Mouse (Mus musculus) kidney, postnatal 14 days (tissue): ENCODE measurements around the gene Lrrc47.

Experiments
- DNase-seq: peaks from one replicate; pipeline ENCODE4 v3.0.0; 2022; ENCODE audit warnings: mixed read lengths

Lrrc47 gene

DNA sequence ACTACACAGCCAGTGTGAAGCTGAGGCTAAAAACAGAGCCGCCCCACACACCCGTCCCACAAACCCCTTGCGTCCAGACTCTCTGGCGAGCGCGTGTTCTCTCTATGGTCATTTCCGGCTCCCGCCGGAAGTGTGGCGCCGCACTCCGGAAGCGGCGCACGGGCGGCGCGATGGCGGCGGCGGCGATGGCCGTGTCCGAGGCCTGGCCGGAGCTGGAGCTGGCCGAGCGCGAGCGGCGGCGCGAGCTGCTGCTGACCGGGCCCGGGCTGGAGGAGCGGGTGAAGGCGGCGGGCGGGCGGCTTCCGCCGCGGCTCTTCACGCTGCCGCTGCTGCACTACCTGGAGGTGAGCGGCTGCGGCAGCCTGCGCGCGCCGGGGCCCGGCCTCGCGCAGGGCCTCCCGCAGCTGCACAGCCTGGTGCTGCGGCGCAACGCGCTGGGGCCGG lies at the start of gene Lrrc47:
Lrrc47 (plus strand) TSS at position 86 of the 444 bp plus-strand sequence.
- DNase-seq = peak; percentile 90

DNA sequence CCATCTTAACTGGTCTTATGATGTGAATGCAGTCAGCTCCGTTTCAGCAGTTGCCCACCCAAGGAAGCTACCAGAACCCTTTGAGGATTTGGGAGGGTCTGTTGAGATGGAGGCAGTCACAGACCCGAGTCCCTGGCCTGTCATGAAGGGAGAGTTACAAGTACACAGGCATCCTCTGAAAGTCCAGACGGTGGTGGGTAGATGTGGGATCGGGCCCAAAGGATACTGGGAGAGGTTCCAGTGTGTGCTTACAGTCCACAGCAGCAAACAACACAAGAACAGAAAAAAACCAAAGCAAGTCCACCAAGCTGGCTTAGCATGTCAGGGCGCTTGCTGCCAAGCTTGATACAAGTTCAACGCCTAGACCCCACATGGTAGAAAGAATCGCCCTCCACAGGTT lies 48.9 kb upstream of the Lrrc47 start:
- DNase-seq = no peak

DNA sequence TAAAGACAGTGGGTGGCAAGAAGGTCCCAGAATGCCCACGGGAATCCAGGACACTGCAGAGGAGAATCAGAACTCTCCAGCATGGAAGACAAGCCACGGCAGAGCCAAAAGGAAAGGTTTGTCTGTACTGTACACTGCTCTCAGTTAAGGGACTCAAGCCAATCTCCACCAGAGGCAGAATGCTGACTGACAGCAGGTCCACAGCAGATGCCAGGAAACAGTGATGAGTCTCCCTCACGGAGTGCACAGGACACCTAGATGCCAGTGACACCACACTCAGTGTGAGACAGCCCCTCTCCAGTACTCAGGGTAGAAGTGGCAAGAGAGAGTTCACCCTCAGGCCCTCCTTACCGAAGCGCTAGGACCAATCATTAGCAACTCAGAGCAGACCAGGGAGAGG lies 44.9 kb upstream of the Lrrc47 start:
- DNase-seq = no peak

DNA sequence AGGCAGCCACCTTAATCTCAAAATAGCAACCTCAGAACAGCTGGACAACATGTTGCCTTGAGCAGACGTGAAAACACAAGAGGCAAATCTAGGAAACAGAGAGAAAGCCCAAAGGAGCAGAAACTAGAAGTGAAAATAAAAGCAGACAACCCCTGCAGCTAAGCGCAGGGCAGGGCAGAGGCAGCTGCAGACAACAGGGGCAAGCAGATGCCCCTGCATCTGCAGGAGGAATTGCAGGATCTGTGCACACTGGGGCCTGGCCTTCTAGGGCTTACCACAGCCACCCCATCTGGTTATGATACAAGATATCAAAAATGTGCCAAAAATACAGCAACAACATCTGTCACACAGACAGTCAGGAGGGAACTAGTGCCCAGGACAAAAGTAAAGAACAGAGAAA lies 44.0 kb upstream of the Lrrc47 start:
- no peak for DNase-seq

DNA sequence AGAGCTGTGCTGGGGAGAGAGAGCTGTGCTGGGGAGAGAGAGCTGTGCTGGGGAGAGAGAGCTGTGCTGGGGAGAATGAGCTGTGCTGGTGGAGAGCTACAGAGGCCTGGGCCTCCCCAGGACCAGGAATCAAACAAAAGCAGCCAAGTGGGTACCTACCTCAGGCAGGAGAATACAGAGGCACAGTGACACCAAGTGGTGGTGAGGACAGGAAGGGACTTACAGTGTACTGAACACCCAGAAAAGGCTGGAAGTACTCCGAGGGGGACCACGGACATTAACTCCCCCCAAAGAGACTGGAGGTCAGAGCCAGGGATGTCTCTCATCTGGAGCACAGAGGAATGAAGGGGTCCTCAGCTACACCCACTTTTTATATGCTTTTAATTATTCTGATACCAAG lies 43.5 kb upstream of the Lrrc47 start:
- DNase-seq = no peak

DNA sequence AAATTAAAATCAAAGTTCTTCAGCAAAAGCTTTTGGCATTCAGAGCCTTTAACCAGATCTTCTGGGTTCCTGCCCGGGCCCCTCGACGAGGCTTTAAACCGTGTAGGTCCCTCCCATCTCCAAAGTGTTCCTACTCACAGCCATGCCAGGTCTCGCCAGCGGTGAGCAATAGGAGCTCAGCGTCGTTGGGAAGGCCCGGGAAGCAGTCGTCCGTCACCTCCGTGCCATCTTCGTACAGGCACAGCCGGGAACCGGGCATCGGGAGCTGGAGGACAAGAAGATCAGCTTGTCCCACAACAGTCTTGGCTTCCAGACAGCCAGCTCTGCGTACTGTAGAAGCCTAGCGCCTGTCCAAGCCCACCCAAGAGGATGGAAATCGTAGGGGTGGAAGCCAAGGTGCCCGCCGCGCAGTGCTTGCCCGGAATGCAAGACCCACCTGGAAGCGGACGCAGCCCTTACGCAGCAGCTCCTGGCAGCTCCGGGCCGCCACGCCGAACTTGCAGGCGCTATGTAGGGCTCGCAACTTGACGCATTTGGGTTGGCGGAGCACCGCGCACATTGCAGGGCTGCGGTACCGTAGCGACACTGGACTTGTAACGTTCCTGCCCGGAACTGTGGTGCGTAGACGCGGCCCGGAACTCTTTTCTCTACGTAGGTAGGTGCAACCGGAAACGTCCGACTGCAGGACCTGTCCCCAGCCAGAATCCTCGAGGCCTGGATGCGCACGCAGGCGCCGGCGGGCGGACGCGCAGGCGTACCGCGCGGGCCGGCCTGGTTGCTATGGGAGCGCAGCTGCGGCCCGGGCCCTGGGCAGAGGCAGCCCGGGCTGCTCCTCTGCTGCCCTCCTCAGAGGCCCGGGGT lies 36.9 kb upstream of the Lrrc47 start, which contains the start of the genes Dffb and Cep104:
Dffb (minus strand) TSS at position 696 of the 861 bp plus-strand sequence.
Cep104 (plus strand) TSS at position 764 of the 861 bp plus-strand sequence.
- DNase-seq = peak; percentile 96

DNA sequence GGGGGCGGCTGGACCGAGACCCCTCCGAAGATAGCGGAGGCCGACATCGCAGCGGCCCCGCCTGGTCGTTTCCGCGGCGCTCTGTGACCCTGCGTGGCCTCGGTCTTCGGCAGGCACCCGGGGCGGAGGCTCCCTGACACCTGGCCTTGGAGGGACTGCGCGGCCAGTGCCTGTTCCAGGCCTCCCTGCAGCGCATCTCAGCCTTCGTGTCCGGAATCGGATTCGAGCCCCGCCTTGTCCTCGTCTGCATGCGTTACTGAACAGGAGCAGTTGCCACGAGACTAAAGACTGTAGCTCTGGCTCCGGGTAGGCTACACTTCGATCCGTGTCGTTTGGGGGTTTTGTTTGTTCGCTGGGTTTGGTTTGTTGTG lies 36.3 kb upstream of the Lrrc47 start:
- no peak for DNase-seq

DNA sequence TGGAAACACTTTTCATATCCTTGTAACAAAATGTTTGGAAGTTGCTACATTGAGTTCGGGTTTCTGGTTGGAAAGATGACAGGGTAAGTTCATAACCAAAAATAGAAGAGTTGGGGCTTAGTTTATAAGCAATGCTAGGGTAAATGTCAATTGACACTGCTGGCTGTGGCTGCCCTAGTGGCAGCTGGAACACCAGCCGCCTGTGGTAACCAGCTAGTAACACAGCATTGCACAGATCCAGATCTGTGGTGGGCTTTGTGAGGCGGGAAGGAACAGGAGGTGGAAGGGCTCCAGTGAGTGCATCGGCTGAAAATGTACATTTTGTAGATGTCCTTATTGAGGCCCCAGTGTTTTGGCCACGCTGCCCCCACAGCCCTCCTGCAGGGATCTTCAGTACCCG lies 35.8 kb upstream of the Lrrc47 start:
- no peak for DNase-seq

DNA sequence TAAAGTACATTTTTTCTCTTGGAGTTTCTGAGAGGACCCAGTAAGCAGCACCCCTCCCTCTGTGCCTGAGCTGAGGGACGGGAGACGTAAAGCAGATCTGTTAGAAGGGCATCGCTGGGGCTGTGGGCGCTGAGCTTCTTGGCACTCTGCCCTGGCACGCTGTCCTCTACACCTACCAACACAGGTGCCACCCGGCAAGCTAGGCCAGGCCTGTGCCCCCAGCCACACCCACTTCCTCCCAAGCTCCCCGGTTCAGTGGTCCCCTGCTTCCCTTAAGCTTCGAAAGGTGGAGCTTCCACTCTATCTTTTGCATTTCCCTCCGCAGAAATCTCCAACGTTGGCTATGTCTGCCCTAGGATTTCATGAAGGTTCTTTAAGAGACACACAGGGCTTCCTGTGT lies 32.3 kb upstream of the Lrrc47 start:
- DNase-seq = no peak

DNA sequence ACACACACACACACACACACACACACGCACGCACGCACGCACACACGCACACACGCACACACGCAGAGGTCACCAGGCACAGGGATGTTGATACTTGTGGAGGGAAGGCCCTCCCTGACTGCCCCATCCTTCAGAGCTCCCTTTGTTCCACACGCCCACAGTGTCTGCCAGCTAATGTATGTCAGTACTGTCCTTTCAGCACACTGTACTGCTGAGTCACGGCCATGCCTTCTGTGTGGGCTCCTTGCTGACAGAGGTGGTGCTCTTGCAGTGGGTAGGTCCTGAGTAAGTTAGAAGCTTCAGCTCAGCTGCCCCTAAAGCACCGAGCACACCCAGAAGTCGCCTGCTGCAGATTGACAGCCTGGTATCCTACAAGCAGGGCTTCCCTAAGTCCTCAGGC lies 31.1 kb upstream of the Lrrc47 start:
- no peak for DNase-seq

DNA sequence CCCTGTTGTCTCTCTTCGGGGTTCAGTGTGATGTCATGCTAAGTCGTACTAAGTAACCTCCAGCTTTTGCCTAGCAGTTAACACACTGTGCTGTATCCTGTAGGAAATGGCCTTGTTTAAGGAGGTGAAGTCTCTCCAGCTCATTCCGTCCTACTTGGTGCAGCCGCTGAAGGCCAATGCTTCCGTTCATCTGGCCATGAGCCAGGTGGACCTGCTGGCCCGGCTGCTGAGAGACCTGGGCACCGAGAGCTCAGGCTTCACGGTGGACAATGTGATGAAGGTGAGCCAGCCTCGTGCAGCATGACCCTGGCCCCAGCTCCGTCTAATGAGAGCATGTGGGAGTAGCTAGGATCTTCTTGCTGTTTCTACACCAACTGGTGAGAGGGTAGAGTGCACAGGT lies 18.8 kb upstream of the Lrrc47 start:
- no peak for DNase-seq

DNA sequence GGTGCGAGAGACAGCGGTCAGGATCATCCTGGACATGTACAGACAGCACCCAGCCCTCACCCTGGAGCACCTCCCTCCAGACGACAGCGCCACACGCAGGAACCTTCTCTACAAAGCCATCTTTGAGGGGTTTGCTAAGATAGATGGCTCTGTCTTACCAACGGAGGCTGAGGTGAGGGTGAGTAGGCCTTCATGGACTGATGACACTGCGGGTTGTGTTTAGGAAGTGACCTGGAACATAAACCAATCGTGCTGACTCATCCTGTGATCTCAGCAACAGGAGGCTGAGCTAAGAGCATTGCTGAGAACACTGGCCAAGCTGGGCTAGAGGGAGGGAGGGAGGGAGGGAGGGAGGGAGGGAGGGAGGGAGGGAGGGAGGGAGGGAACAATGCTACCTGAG lies 18.0 kb upstream of the Lrrc47 start:
- no peak for DNase-seq

DNA sequence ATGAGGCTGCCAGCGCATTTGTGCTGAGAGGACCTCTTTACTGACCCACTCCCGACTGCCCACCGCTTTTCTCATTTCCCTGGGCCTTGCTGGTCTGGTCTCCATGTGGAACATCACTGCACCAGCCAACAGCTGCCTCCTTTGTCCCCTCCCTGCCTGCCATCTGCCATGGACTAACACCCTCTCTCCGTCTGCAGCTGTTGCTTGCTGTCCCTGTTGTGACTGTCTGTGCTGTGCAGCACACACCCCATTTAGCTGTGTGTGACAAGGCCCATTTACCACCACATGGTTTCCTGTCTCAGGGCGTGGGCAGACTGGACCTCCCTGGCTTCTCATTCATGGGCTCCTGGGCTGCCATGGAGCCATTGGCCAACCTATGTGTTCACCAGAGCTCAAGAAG lies 6.0 kb upstream of the Lrrc47 start:
- DNase-seq = no peak

DNA sequence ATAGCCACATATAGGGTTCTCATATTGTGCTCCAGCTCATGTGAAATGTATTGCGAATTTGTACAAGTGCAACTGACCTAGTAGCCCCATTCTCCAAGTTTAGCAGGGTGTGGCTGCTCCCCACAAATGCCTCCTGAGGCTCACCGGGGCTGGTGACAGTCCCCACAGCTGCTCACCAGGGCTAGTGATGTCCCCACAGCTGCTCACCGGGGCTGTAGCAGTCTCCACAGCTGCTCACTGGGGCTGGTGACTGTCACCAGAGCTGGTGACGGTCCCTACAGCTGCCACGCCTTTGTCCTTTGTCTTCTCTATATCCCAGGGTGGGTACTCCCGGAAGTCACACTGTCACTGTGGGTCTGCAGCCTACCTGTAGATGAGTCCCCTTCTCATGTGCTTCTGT lies 5.3 kb upstream of the Lrrc47 start:
- DNase-seq = no peak

DNA sequence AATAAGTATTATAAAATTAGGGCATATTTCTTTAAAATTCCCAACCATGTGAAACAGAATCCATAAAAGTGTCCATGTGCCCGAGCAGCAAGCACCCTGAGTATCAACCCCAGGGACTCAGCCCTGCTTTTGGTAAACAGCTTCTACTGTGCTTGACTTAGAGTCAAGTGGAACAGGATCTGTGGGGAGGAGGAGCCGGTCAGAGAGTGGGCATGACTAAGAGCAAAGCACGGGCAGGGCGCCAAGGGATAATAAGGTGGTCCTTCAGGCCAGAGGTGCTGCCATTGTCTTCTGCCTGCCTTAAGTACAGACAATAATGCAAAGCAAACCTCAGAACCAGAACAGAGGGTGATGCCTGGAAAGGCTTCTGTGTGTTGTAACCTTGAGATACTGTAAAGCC lies 3.8 kb upstream of the Lrrc47 start:
- no peak for DNase-seq

DNA sequence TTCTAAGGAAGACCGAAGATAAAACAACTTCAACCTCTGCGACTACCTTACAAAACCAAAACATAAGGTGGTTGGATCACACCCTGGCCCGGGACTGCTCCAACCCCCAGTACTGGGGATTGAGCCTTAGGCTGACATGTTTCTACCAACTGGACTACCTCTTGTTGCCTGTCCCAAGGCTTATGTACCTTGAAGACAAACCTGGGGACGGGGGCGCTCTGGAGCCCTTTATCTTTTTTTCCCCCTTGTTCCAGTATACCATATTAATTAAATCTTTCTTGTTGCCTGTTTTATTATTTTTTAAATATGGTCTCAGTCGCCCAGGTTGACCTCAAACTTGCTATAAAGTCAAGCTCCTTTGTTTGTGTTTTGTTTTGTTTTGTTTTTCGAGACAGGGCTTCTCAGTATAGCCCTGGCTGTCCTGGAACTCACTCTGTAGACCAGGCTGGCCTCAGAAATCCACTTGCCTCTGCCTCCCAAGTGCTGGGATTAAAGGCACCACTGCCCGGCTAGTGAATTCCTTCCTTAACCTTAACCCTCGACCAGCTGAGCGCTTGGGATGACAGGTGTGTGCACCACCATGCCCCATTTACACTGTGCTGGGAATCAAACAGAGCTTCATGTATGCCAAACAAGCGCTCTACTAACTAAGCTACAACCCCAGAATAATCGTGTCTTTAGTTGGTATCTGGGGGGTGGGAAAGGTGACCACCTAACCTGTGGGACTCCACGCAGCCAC lies 455 bp upstream of the Lrrc47 start:
- no peak for DNase-seq

DNA sequence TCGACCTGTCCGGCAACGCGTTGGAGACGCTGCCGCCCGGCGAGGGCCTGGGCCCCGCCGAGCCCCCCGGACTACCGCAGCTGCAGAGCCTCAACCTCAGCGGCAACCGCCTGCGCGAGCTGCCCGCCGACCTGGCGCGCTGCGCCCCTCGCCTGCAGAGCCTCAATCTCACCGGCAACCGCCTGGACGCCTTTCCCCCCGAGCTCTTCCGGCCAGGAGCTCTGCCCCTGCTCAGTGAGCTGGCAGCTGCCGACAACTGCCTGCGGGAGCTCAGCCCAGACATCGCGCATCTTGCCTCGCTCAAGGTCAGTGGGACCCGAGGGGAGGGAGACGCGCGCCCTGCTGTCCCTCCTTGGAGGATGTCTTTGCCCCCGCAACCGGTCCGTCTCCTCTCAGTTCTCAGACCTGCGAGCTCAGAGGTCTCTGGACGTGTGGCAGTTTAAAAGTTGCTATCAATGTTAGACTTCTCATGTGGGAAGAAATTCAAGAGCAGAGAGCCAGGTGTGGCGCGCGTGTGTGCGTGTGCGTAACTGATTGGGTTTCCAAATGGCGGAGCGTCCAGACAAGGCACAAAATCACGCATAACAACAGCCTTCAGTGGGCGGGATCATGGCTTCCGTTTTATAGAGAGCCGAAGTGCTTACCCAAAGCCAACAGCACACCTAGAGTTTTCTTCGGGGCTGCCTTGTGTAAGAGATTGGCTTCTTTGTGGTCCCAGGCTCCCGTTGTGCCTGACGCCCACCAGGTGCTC lies 776 bp downstream of the Lrrc47 start:
- DNase-seq = no peak

DNA sequence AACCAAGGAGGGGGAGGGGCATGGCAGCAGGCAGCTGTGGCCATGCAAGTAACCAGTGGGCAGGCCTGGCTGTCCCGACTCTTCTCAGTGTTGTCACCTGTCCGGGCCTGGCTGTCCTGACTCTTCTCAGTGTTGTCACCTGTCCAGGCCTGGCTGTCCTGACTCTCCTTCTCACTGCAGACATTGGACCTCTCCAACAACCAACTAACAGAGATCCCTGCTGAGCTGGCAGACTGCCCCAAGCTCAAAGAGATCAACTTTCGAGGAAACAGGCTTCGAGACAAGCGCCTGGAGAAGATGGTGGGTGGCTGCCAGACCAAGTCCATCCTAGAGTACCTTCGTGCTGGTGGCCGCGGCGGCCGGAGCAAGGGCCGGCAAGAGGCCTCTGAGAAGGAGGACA lies 3.9 kb downstream of the Lrrc47 start:
- no peak for DNase-seq

DNA sequence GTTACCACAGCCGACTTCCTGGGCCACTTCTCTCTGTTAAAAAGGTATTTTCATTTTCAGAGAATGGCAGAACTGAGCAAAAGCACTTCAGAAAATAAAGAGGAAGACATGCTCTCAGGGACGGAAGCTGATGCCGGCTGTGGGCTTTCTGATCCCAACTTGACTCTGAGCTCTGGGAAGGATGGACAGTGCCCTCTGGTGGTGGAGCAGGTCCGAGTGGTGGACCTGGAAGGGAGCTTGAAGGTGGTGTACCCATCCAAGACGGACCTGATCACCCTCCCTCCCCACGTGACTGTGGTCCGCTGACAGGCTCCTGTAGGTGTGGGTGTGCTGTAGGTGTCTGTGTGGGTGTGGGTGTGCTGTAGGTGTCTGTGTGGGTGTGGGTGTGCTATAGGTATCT lies 8.0 kb downstream of the Lrrc47 start:
- DNase-seq = peak; percentile 75

DNA sequence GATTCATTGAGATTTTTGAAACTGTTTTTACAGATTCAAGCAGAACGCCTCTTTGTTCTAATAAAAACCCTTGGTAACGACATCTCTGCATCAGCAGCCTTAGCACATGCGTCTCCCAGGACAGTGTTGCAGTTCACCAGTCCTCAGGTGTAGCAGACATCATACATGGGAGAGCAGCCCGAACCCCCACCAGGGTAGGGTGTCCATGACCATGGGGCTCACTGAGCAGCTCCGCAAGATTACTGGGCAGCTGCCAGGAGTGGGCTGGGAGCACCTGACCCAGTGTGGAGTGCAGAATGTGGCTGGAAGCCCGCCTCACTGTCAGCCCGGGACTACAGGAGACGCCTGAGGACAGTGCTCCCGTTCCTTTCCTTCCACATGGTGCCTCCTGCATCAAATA lies 9.9 kb downstream of the Lrrc47 start:
- DNase-seq = peak; percentile 73

DNA sequence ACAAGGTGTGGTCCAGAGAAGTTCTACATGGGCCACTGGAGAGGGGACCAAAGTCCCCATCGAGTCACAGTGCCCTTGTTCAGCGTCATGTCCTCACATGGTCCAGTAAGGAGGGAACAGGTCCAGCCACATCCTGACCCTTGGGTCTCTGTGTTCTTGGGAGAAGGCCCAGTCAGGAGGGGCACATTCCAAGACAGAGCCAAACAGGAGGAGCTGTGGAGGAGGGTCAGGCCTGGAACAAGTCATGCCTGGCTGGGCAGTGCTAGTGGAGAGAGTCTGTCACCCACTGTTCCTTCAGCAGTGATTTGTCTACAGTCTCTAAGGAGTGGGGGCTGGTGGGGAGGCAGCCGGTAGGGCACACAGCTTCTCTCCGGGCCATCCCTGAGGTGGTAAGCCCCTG lies 10.9 kb downstream of the Lrrc47 start:
- DNase-seq = peak; percentile 91

DNA sequence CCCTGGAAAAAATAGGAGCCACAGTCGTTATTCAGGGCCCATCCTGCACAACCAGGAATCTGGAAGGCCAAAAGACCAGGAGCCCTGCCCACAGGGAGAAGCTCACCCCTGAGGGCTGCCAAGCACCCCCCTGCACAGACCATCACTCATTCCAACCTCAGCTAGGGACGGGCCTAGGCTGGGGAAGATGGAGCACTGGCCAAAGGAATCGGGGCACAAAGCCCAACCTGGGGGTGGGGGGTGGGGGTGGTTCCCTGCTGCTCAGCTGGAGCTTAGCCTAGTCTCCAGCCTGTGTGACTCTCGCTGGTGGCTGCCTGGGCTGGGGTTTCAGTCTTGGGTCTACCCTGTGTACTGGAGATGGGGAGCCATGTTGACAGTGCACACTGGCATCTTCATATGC lies 11.3 kb downstream of the Lrrc47 start:
- DNase-seq = no peak
